ENCODE assay signal across 22 mouse cellular contexts in genomic region chr16:95225285-95225684, GRCm38 (mm10). TPM values are rescaled to one million over a fixed set of nuclear protein-coding genes. Genes with fewer than 3 reads are reported as not detected.
"Had no signal": no experiment of that assay in that cellular context is flagged by ENCODE, and none has a peak within 500 bp of the region (broad histone marks: within the 10 kb centered on the region; RNA-seq: fewer than 3 reads in every experiment).

No protein-coding gene starts in this region.

- H3K27me3 ChIP-seq: lung, embryonic 15.5 days; midbrain, embryonic 12.5 days; neural tube, embryonic 13.5 days; neural tube, embryonic 15.5 days had no signal

- H3K27ac ChIP-seq: lung, embryonic 15.5 days; macrophage; midbrain, embryonic 10.5 days; midbrain, embryonic 12.5 days; neural tube, embryonic 13.5 days; neural tube, embryonic 15.5 days had no signal

- H3K4me1 ChIP-seq: midbrain, embryonic 10.5 days; midbrain, embryonic 12.5 days had no signal

- H3K4me3 ChIP-seq: lung, embryonic 15.5 days; midbrain, embryonic 10.5 days; midbrain, embryonic 12.5 days; myocyte; neural tube, embryonic 13.5 days; neural tube, embryonic 15.5 days had no signal

- H3K9me3 ChIP-seq: lung, embryonic 15.5 days; midbrain, embryonic 10.5 days; midbrain, embryonic 12.5 days; neural tube, embryonic 13.5 days; neural tube, embryonic 15.5 days had no signal

- DNase-seq: liver, postnatal 0 days; lung, adult 2 months; lung, postnatal 14 days; lung, postnatal 36 days; midbrain, embryonic 14.5 days; retina, postnatal 1 day; right cerebral cortex, adult 18-20 months; right cerebral cortex, postnatal 25 days; spleen, adult 18-20 months; thymus, adult 2 months; thymus, postnatal 25 days; thymus, postnatal 4 days had no signal

- ATAC-seq: liver, postnatal 0 days; lung, postnatal 0 days; midbrain, embryonic 16.5 days had no signal

- H3K36me3 ChIP-seq: lung, embryonic 15.5 days; midbrain, embryonic 10.5 days; midbrain, embryonic 12.5 days; neural tube, embryonic 13.5 days; neural tube, embryonic 15.5 days had no signal

- H3K4me2 ChIP-seq: lung, embryonic 15.5 days; midbrain, embryonic 12.5 days; neural tube, embryonic 13.5 days; neural tube, embryonic 15.5 days had no signal

- H3K9ac ChIP-seq: liver, postnatal 0 days; lung, embryonic 15.5 days; midbrain, embryonic 12.5 days; neural tube, embryonic 13.5 days; neural tube, embryonic 15.5 days had no signal

RNA-seq across cellular contexts. Expression of gene Kcnj15, which starts 32.1 kb away (rescaled TPM):
- total RNA-seq: megakaryocyte-erythroid progenitor cell, adult 5-6 weeks had no signal
- polyA plus RNA-seq: macrophage; midbrain, embryonic 14.5 days had no signal
